Mouse (Mus musculus) left cerebral cortex, postnatal 25 days (tissue): Measurements from ENCODE around the gene Txk. TPM values are rescaled to one million over a fixed set of nuclear protein-coding genes. Genes with fewer than 3 reads are reported as not detected.
A peak's percentile ranks its signal among the peaks of the same experiment; 100 is the strongest.

ENCODE experiments used
- DNase-seq, 2 experiments: peaks; one replicate each; pipeline ENCODE4 v3.0.0; 2022; ENCODE audit warnings: low spot score in 2 of 2, mixed read lengths in 1 of 2
- intact Hi-C: fragments of 180-260 bp; cut with DNase I; formaldehyde crosslinking; loops from one replicate; pipeline ENCODE4 v1.15.1; 2025
- total RNA-seq, 2 experiments: library from RNA; stranded (reverse); gene quantifications; 2 replicates each; pipeline ENCODE4 v1.2.3; 2021

Gene Txk
- total RNA-seq, 2 experiments from 2014 or later: 0.11 to 0.64 TPM

DNA sequence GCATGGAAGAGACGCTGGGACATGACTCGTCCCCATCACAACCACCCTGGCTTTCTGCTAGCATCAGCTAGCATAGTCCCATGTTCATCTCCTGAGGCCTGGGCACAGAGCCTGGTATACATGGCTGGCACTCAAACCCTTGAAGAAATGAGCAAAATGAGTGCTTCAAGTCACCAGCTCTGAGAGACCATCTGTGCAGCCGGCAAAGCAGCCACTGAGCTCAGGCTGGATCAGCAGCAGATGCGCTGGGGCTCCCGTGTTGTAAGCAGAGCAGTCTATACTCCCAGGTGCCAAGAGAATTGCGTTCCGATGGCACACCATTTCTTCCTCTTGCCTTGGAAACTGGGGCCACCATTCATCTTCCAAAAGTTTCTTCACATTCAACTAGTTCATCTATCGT lies 3.4 kb upstream of the Txk start:
- intact Hi-C loops: loop anchor here (5.0 kb wide), 1 partner anchor 404 kb away; no protein-coding TSS in a partner anchor
- DNase-seq: peak; percentile 38 to 90

DNA sequence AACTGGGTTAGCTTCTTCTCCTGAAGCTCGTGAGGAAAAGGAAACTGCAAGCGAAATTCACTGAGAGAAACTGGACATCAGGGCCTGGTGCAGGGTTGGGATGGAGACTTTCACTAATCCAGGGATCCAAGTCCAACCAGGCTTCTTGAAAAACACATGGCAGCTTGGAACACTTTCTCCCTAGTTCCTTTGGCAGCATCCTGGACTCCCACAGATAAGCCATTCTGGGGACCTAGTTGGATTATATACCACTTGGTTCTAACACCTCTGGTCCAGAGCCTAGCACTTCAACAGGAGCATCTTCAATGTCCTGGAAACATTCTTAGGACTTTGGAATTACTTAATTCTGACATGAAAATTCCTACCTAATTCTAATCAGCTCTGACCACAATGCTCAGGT lies 2.5 kb upstream of the Txk start:
- intact Hi-C loops: loop anchor here (5.0 kb wide), 1 partner anchor 403 kb away; no protein-coding TSS in a partner anchor
- DNase-seq: peak in 1 of 2 experiments; percentile 38

DNA sequence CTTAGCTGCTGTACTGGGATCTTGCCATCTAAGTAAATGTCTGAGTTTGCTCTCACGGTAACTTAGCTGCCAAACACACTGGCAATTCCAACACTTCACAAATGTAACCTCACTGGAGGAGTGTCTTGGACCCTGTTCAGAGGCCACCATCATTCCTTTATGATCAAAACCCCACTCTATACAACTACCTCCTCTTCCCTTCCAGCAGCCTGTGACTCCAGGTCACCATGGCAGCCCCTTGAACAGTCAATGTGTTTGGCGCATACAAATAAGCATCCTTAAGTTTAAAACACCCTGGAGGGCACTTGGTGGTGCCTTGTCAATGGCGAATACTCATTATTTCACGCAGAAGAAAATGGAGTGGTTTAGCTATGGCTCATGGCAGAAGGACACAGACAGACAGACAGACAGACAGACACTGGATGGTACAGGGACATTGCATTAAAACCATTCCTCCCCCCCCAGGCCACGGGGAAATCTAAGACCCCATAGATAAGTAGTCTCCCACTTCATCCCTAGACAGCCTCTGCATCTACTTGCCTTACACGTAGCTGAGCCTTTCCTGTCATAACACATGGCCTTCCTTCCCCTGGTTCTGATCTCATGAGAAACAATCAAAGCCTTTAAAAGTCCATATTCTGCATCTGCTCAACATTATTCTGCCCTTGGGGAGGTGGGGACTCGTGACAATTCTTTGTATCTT lies 1.4 kb downstream of the Txk start:
- intact Hi-C loops: no loop called here
- no peak for DNase-seq

DNA sequence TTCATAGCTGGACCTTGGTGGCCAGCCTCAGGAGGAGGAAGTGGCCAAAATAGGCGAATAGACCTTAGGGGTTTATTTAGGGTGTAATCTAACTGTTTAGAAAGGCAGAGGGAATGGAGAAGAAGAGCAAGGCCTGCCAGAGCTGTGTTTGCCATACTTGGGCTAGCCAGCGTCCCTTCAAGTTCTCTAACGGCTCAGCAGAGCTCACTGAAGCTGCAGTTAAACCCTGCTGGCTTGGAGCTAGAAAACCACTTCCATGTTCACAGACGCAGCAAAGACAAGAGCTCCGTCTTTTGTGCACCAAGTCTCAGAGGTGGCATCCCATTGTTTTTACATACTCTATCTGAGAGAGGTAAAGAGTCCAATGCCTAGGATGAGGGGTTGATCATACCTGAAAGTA lies 2.4 kb downstream of the Txk start:
- intact Hi-C loops: no loop called here
- no peak for DNase-seq

DNA sequence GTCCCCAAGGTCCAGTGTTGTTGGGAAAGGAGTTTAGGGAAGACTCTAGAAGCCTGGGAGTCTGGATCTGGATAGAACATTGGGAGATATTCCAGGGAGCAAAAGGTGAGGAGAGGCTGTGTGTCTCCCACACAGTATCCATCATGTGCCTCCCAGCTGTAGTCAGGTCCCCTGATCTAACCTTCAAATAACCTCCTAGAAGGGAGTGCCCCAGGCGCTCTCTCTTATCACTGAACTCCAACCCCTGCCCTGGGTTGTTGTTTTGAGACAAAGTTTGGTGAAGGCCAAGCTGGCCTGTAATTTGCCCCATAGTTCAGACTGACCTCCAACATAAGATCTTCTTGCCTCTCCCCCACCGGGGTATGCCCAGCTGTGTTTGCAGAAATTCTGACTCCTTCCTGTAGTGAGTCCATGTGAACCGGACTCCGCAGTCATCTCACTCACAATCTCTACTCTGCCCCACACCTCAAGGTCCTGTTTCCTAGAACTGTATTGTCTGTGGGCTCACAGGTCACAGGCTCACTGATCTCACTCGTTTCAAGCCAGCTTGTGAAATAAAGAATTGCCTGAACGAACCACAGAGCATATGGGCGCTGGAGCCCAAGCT lies 3.8 kb downstream of the Txk start:
- no peak for DNase-seq
- intact Hi-C loops: no loop called here

DNA sequence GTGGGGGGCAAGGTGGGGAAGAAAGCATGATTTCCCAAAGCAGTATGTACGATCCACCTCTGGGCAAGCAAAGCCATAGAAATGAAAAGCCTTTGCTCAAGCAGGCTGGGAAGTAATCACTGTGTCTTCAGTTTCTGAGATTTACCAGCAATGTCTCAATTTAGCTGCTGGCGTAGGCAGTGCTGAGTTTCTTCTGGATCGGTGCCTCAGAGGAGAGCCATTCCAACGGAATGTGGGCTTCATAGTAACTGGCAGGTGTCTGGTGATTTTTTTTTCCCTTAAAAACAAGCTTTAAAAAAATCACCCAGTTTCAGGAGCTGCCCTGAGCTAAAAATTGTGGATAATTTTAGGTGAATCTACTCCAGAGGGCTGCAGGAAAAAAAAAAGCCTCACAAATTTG lies 5.2 kb downstream of the Txk start:
- peak; percentile 64 to 95 for DNase-seq
- intact Hi-C loops: no loop called here

DNA sequence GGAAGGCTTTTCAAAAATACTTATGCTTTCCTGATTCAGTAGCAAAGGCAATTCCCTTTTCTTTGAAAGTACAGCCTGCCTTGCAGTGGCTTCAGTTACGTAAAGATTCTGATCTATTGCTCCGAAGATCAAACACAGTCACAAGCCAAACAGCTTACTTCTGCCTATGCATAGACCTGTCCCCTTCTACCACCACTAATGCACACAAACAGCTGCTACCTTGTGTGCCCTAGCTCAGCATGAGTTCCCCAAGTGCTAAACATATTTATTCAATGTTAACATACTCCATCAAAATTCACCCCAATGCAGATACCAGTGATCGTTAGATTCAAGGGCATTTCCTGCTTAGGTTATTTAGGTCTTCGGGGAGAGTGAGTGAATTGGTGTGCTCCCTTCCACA lies 6.1 kb downstream of the Txk start:
- intact Hi-C loops: no loop called here
- DNase-seq: no peak

DNA sequence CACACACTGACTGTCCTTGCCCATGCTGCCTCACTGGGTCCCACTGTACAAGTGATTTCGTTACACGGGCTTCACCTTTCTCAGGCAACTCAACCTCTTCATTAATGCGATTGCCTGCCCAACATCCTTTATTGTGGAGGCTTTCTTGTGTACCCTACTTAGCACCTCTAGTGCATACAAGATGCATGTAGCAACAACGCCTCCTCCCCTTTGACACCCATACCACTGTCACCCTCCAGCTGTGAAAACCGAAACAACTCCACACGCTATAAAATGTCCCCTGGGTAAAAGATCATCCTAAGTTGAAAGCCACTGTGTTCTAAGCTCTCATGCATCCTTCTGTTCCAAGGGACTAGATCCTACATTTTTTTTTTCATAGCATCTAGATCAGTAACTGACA lies 9.5 kb downstream of the Txk start:
- intact Hi-C loops: no loop called here
- no peak for DNase-seq

DNA sequence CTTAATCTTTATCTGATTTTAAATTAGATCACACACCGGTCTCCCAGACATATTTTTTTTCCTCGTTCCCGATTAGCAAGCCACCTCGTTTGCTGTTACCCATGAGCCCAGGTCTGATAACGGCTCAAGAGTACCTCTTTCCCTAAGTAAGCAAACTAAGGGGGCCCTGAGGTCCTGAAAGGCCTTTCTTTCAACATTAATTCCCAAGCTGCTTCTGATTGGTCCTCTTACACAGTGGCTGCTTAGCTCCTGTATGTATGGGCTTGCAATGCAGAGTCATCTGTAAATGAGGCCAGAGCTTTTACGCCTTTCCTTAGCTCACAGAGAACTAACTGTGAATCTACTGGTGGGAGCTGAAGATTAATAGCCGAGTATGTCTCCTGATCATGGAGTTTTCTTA lies 15.7 kb downstream of the Txk start:
- no peak for DNase-seq
- intact Hi-C loops: no loop called here

DNA sequence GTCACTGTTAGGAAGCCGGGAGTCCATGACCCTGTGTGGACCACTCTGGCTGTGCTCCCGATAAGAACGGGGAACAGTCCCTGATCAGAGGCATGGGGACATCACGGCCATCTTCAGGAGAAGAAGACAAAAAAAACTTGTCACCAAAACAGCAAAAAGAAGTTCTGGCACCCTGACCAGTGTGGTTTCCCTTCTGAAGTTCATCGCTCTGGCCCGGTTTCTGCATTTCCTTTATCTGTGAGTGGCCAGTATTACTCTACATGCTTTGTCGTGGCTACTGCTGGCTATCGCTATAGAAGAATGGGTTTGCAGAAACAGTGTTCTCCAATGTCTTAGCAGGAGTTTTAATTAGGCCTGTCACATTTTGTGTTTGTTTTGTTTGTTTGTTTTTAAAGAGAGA lies 16.1 kb downstream of the Txk start:
- no peak for DNase-seq
- intact Hi-C loops: no loop called here

DNA sequence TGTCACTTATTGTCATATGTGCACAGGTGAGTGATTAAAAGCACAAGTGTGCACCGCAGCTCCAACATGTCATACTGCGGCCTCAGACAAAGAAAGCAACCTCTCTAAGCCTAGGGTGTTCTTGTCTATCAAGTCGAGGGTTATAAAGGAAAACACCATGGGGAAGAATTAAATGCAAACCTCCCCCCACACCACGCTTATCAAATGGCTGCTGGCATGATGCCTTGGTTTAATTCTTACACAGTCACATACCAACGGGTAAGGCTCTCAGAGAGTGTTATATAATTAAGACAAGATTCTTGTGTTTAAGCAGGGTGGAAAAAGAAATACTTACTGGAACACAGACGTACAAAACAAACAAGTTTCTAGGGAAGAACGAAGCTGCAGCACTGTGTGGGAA lies 16.8 kb downstream of the Txk start:
- no peak for DNase-seq

DNA sequence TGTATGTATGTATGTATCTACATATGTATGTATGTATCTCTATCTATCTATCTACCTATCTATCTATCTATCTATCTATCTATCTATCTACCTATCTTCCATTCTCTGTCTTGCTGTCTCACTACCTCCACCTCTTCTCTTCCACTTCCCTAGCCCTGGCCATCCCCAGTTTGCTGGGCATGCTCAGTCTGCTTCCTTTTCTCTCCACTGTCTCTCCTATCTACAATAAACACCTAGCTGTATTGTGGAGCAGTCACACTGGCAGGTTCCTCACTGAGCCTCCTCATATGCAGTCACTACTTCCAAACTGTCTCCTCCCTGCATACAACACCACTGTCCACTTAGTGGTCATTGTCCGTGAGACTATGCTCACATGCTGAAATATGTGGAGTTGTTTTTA lies 19.7 kb downstream of the Txk start:
- intact Hi-C loops: no loop called here
- DNase-seq: no peak

More for the DNA sequence above, 16.8 kb downstream of the Txk start:
- intact Hi-C loops: no loop called here

DNA sequence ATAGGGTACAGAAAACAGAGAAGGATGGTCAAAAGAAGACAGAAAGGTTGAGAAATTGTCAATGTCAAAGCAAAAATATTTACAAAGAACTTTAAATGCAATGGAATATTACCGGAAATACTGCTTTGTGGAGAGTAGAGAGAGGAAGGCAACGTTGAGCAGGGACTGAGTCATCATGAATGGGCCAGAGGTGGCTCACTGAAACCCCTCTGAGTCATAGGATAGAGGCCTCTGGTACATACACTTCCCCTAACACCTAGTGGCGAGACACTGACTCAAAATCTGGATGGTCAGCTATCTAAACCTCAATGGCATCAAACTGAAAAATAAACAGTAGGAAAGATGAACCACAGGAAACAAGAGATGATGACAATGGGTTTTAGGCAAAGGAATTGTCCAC lies 27.2 kb downstream of the Txk start:
- intact Hi-C loops: no loop called here
- no peak for DNase-seq

DNA sequence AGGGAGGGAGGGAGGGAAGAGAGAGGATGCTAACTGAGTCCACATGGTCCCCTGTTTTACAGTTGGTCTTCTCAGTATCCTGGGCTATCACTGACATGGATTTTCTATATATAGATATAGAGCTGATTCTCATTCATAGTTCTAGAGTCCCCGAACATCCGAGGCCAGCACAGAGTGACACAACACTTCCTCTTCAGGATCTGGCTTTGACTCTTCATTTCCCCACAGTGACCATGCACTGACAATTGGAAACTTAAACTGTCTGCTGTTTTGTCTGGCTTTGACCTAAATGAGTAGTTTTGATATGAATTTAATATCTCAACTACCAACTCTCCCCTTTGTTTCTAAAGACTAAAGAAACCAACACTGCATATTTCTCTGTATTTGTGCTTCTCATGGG lies 29.1 kb downstream of the Txk start:
- intact Hi-C loops: no loop called here

DNA sequence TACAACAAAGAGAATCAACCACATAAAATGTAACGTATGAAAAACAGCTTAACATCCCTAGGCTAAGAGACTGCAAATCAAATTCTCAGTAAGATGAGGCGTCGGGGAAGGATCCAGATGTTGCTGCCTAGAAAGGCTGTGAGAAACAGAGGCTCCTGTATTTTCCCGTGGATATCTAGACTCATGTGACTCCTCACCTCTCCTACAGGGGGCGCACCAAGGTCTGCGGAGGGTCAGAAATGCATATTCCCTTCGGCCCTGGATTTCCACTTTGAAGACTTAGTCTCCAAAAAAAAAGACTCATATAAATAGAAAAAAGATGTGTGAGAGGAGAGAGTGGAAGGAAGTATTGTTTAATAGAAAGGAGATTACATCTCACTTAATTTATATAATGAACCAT lies 32.0 kb downstream of the Txk start:
- intact Hi-C loops: no loop called here
- DNase-seq: no peak

More for the DNA sequence above, 29.1 kb downstream of the Txk start:
- no peak for DNase-seq

DNA sequence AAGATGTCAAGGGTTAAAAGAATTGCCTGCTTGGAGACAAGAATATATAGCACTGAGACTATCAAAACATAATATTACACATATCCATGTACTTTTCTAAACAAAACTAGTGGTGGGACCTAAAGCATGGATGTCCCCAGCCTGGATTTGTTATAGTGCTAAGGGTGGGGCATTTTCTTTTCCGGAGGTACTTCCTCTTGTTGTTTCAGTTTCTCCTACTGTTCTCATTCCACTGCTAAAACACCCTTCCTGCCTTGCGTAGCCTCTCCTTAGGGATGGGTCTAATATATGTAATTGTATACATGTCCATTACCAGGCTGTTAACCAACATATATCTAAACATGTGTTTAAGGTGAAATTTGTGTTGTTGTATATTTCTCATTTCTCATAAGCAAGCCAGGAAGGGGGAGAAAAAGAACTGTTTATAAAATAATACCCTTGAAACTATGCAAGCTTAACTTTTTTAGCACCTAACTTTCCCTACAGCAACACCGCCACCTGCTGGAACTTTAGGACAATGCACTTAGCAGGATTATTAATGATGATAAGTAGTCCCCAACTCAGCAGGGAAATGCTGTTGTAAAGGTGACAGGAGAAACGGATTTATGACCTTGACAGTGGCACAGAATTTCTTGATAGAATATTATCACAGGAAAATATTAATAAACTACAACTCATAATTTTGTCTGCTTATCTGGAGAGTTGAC lies 41.9 kb downstream of the Txk start:
- intact Hi-C loops: loop anchor here (2.0 kb wide), 2 partner anchors 46 to 360 kb away; no protein-coding TSS in a partner anchor
- peak; percentile 65 to 67 for DNase-seq

DNA sequence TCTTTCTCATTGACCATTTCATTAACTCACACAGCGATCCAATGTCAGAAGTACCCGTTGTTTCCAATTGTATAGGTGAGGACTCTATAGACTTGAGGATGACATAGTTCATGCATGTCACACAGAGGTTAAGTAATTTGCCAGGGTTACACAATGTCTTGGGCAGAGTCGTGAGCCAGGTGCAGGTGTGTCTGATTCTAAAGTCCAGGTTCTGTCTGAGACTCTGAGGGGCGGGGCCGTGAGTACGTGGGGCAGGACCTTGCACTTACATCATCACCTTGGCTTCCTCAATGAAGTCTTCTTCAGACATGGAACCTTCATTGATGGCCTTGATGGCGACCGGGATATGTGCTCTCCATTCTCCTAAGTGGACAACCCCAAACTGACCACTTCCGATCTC lies 42.6 kb downstream of the Txk start:
- DNase-seq: no peak
- intact Hi-C loops: loop anchor here (2.0 kb wide), 2 partner anchors 45 to 359 kb away; no protein-coding TSS in a partner anchor

DNA sequence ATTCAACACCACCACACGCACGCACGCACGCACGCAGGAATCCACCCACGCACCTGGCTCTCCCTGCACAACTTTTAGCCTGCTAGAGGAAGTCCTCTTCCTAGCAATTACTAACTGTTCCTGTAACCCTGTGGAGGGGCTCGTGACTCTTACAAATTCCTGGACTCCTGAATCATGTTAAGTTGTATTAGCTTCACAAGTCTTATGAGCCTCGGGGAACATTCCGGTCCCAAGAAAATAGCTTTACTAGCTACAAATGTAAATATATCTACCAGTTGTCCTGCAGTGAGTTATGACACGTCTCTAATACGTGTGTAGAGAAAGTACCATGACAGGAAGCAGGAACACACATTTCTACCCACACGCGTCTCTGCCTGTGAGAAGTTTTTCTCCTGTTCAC lies 43.1 kb downstream of the Txk start:
- intact Hi-C loops: no loop called here
- DNase-seq: no peak

DNA sequence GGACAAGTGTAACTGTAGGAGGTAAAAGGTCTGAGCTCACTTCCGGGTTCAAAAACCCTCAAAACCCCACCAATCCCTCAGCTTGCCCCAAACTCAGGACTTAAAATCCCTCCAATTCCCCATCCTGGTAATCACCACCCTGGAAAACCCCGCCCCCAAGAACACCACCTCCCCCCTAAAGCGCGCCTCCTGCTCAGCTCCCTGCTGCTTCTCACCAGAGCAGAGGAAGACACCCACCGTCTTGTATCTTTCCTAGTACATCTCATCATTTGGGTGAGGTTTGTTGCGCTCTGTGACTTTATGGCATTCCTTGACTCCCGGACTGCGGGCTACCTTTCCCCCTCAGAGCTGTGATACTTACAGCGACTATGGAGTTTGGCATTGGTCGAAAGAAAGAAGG lies 45.9 kb downstream of the Txk start:
- intact Hi-C loops: no loop called here
- no peak for DNase-seq

DNA sequence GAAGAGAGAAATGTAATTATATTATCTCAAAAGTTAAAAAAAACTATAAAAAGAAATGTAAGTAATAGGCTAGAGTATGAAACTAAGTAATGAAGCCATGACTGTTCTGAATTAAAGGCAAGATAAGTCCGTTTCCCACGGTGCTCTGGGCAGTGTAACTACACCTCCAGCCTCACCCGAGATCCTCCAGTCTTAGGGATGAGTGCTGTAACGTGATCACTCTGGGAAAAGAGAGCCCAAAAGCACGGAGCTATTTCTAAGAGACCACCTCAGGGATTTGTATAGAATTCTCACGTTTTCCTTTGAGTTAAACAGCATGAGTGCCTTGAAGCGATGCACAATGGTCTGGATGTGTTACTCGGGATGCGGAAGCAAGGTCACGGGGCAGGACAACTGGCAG lies 46.5 kb downstream of the Txk start:
- no peak for DNase-seq
- intact Hi-C loops: no loop called here

DNA sequence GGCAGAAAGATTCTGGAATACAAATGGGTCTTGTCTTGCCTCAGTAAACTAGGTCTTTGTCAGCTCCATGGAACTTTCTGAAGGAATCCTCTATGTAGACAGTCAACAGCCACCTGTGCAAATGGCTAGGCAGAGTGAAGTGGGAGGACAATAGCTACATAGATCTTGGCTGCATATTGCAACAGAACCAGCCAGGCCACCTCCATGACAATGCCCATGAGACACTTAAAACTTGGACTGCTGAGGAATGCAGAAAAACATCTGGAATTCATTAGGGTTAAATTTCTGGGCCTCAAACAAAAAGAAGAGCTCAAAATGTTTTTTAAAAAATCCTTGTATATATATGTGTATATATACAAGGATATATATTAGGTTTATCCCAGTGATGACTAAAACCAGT lies 50.4 kb downstream of the Txk start:
- intact Hi-C loops: no loop called here
- no peak for DNase-seq
